Mouse (Mus musculus): Measurements from ENCODE around the gene Bola2.

DNA sequence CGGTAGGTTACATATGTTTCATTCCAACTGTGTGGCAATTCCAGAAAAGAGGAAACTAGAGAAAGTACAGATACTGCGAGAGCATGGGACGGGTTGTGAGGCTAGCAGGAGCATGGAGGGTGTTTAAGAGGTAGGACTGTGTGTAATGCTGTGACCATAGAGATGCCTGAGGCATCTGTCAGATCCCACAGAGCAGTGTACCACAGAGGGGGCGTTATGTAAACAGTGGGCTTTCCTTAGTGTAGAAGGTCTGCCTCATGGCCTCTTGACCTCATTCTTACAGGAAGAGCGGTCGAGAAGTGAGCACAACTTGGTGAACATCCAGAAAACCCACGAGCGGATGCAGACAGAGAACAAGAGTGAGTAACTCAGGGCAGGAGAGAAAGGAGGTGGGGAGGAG is 31.6 kb upstream of the Bola2 start:
- no peak for TF ChIP-seq POLR2A (IDR thresholded peaks at IDR 0.05; ENCODE audit: borderline replicate concordance, insufficient read depth, low read length)
- no peak for TF ChIP-seq CTCF (IDR thresholded peaks at IDR 0.05; ENCODE audit: borderline replicate concordance, insufficient read depth, low read depth, low read length)

All from cerebellum, adult 2 months (tissue).